Mouse (Mus musculus) ES-Bruce4 (cell line): ENCODE data around the gene Tmem62.

Experiments
- EP300 ChIP-seq: IDR thresholded peaks from 2 replicates; pipeline ENCODE4 v1.6.1; 2011; ENCODE audit warnings: low read depth, low read length; ENCODE audit not compliant: insufficient read depth
- POLR2A ChIP-seq: IDR thresholded peaks from one replicate; pipeline ENCODE4 v1.8.1; 2011; ENCODE audit warnings: low read length; ENCODE audit not compliant: insufficient read depth

- no peak for TF ChIP-seq POLR2A
- no peak for TF ChIP-seq EP300
These were observed at the start of gene Tmem62 for GRCm38 (mm10) chr2:120976990-120977925.
